Mouse (Mus musculus): ENCODE measurements around the gene Gm45785.

The Gm45785 gene

GRCm38 (mm10) chr7:140857550-140858505 is 1.7 kb upstream of the Gm45785 start, which contains the start of gene Bet1l:
Gene Bet1l, minus strand, starts transcription at chr7:140857577.
- DNase-seq = no peak

GRCm38 (mm10) chr7:140856785-140857549 is 836 bp upstream of the Gm45785 start, which contains the start of gene Ric8a:
Gene Ric8a, plus strand, starts transcription at chr7:140856957.
- peak; percentile 87 for DNase-seq

DNA sequence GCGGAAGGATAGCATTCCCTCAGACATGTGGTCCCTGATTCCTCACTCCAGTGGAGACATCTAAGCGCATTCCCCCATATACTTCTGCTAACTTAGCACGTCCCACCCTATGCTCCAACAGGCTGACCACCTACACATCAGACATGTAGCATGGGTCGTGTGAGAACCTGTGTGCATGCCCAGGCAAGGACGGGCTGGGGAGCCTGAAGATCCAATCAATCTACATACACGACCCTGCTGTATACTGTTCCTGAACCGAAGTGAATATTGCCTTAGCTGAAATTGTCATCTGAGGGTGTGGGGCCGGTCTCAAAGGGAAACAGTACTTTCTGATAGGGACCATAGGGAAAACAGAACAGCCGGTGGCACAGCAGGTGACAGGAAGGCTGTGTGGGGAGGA is 950 bp downstream of the Gm45785 start:
- no peak for DNase-seq

DNA sequence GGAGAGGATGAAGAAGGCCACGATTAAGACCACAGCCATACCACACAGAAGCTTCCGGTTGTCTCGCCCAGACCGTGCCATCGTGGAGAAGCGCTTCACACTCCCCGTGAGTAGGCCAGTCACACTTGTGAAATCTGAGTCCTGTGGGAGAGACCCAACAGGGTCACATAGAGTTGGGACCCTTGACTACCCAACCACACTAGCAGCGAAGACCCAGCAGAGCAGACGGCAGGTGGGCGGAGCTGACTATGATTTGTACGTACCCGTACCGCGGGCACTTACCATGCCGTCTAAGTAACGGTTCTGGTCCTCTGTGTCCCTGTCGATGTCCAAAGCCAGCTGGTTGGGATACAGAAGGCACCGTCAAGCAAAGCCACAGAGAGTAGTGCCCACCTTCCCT is 1.6 kb downstream of the Gm45785 start:
- no peak for DNase-seq

GRCm38 (mm10) chr7:140853386-140853785 is 2.7 kb downstream of the Gm45785 start:
- no peak for DNase-seq

DNA sequence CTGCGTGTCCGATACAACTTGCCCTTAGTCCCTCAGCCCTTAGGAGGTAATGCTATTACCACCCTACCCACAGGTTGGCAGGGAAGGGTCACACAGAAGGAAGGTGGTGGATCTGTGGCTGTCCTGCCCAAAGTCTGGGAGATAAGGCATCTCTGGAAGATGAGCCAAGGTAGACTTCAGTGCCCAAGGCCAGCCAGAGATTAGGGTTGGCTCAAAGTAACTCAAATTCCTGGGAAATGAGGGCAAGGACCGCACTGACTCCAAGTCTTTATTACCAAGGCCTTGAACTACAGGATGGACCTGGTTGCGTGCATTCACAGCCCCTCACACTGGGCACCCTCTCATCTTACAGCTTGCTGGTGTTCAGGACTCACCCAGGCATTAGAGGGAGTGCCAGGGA is 4.2 kb downstream of the Gm45785 start:
- DNase-seq = no peak

GRCm38 (mm10) chr7:140848591-140848990 is 7.5 kb downstream of the Gm45785 start:
- no peak for DNase-seq

DNA sequence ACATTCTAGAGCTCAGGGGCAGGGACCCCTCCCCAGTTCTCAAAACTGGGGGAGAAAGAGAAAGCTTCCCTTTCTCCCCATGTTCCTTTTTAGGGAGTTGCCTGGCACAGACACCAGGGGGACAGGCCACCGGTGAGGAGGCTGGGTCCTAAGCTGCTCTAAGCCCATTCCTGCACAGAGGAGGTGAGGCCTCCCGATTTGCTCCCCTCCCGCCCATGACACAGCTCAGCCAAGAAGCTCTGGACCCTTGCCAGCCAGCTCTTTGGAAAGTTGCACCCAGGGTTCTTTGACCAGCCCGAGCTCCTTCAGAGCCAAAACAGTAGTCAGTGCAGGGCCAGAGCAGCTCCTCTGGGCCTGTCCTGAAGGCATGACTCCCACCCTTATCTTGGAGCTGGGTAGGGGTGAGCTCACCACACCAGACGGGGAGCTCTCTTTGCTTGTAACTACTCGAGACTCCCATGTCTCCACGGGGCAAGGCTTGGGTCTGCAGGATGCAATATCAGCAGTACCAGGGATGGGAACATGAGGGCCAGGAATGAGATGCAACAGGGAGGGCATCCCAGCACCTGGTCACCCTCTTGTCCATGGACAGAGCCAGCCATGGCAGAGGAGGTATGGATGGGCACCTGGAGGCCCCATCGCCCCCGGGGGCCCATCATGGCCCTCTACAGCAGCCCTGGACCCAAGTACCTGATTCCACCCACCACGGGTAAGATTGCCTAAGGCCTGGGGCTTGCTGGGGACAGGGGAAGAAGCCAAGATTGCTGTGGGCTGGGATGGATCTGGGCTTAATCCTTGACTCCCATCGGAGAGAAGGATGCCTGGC is 8.2 kb downstream of the Gm45785 start, which contains the start of gene Odf3:
Gene Odf3 (plus strand): TSS at position 51 of the 826 bp plus-strand sequence.
- no peak for DNase-seq

DNA sequence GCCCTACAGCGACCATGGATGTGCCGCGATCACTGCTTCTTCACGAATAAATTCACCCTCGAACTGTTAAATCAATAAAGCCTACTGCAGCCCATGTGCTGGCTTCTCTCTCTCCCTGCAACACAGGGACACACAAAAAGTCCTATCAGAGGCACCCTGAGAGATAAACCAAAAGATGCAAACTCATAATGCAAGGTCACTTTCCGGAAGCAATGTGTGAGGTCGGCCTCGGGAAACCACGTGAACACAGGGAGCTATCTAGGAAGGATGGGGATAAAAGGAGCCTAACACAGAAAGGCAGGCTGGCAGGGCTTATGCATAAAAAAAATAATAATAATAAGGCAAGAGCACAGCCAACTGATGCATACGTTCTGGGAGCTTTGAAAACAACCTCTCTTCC is 9.5 kb downstream of the Gm45785 start:
- no peak for DNase-seq

DNA sequence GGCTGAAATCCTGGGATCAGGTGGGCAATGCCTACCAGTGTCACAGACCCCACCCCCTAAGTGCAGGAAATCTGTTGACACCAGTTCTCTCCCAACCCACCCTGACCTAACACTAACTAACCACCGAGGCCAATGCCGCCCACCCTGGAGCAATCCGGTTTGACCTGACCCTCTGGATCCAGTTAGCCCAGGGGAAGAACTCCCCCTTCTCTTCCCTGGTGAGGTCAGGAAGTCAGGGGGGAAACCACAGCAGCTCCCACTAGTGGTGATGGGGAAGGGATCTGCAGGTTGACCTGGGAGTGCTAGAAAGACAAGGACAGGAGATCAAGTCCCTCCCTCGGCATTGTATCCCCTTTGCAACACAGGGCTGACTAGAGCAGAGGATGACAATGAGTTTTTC is 10.4 kb downstream of the Gm45785 start:
- DNase-seq = no peak

- DNase-seq = peak; percentile 90
Measured at GRCm38 (mm10) chr7:140844905-140845665, 11.0 kb downstream of the Gm45785 start, which contains the start of gene Scgb1c1. Gene Scgb1c1, plus strand, starts transcription at chr7:140845547.

DNA sequence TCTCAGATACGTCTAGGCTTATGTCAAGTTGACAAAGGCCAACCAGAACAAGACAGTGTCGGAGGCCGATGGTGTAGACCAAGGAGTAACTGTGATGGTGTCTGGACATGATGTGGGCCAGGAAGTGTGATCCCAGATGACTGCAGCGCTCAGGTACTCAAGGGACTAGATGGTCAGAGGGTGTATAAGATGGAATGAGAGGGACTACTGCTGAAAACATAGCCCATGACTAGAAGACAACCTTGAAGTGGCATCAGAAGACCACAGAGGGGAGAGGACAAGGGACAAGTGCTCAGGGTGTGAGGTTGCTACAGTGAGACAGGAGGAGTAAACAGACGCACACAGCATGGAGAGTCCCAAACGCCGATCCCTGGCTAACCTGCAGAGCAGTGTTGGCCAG is 12.3 kb downstream of the Gm45785 start:
- no peak for DNase-seq

DNA sequence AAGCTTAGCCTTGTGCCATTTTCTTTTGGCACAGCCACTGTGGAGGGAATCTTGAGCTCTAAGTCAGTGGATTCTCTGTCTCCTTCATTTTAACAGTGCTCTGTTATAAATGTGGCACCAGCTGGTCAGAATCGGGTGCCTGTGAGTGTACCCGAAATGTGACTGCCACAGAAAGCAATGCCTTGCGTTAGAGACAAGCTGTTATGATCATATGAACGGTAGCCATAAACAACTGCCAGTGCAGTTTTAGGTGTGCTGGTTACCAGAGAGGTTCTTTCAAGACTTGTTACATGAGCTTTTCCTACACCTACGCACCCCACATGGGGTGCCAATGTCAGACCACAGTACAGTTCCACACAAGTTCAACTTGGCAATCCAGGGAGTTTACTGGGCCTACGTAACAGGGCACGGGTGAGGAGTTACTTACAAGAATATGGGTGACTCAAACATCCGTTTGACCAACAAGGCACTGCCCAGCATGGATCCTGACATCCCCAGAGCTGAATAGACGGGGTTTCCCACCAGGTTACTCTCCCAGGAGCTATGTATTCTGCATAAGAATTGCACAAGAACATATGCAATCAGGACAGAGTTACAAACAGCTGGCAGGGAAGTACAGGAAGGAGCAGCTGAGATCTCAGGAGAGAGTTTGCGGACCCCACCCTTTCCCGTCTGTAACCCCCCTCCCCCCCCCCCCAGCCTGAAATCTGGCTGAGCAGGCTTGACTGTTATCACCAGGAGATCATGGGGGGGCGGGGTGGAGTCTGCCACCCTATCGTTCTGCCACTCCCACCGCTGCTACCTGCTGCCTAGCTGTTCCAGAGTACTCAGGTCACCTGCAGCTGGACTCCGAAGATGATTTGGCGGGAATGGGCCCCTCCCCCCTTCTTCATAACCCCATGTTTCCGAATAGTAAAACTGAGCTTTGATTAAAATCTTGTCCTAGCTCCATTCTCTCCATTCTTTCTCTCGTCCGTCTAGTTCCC is 15.1 kb downstream of the Gm45785 start:
- DNase-seq = no peak

DNA sequence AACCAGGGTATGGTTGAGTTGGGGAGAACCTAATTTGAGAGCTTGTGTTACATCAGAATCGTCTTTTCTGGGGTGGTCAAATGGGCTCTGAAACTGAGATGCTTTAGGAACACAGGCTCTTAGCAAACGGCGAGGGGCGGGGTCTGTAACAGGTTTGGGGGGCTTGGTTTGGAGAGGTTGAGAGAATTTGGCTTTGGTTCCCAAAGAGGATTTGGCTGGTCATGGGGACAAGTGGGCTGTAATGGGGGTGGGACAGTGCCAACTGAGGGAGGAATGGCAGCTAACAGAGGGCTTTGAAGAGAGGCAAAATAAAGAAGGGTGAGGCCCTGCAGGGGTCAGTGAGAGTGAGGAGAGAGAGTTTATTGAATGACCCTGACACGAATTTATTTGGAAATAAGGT is 16.6 kb downstream of the Gm45785 start:
- DNase-seq = no peak

GRCm38 (mm10) chr7:140836243-140837115 is 19.7 kb downstream of the Gm45785 start:
- no peak for DNase-seq

GRCm38 (mm10) chr7:140835758-140836087 is 20.4 kb downstream of the Gm45785 start:
- no peak for DNase-seq

DNA sequence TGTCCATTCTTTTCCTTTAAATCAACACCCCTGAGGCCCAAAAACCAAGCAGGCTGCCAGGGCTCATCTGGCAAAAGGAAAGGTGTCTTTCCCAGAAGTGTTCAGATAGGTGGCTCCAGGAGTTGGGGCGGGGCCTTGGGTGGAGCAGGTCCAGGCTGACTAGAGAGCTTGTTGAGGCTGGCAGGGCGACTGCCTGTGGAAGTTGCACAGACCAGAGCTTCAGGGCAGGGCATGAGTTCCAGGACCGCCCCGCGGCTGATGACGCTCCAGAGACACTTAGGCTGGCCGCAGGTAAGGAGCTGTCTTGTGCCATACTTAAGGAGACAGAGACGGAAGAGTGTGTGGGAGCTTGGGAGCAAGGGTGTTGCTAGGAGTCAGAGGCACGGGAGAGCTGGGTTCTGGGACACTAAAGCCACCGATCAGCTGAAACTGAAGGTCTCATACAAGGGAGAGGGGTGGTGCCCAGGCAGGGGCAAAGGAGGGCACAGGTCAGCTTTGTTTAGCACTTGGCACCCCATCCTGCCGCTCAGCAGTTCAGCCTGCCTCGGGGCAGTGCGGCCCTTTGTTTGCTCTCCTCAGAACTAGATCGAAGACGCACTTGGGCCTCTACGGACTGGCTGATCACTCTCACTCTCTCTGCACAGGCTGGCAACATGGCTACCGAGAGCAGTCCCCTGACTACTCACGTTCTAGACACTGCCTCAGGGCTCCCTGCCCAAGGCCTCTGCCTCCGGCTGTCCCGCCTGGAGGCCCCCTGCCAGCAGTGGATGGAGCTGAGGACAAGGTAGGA is 21.0 kb downstream of the Gm45785 start, which contains the start of gene Urah:
Gene Urah (plus strand): TSS at position 51 of the 790 bp plus-strand sequence.
- no peak for DNase-seq

DNA sequence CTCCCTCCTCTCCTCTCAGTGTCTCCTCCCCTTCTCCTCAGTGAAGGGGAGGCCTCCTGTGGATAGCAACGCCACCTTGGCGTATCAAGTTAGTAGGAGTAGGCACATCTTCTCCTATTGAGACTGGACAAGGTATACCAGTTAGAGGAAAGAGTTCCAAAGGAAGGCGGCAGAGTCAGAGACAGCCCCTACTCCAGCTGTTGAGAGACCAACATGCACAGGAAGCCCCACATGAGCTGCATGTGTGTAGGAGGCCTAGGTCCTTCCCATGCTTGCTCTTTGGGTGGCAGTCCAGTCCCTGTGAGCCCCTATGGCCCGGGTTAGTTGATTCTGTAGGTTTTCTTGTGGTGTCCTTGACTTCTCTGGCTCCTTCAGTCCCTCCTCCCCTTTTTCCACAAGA is 22.8 kb downstream of the Gm45785 start:
- DNase-seq = no peak

DNA sequence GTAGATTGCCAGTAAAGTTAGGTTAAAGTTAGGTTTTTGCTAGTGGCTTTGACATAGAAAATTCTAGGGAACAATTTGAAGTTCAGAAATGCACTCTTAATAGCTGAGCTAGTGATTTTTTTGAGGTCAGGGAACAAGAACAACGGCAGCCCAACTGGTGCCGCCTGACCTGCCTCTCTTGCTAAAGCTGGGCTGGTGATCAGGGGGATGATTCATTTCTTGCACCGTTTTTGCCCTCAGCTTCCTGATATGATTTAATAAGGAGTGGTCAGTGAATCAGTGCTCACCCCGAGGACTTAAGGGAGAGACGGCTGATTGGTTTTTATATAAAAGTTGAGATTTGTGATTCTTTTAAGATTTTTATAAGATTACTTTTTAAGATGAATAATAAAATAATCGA is 24.7 kb downstream of the Gm45785 start:
- no peak for DNase-seq

All from thymus, postnatal 25 days (tissue).